Mouse (Mus musculus) adrenal gland, adult 18-20 months (tissue): ENCODE data around the gene Ago1. TPM values are rescaled to one million over a fixed set of nuclear protein-coding genes. Genes with fewer than 3 reads are reported as not detected.

Source experiments
- DNase-seq, 2 experiments: peaks; one replicate each; pipeline ENCODE4 v3.0.0; 2021 to 2022; ENCODE audit warnings: low spot score in 2 of 2
- long read RNA-seq, 2 experiments: library from polyadenylated mRNA; stranded (forward); transcript quantifications; one replicate each; pipeline ENCODE4 v2.0.0; 2021
- total RNA-seq, 2 experiments: library from RNA; stranded (reverse); gene quantifications; 1 replicate in 1 of 2; 2 replicates in 1 of 2; pipeline ENCODE4 v1.2.3; 2021

Gene Ago1
- 10 to 100 TPM; 25.6 to 36.9 TPM for total RNA-seq
- long read RNA-seq, experiment 1, partial matches to known transcripts = 0 of 4 reads
- long read RNA-seq, experiment 1, other reads (novel, unspliced or antisense) = 4 of 4 reads
- long read RNA-seq, experiment 2, full-length matches to known transcripts = 1 of 9 reads
- long read RNA-seq, experiment 2, partial matches to known transcripts = 2 of 9 reads
- long read RNA-seq, experiment 2, other reads (novel, unspliced or antisense) = 6 of 9 reads

DNA sequence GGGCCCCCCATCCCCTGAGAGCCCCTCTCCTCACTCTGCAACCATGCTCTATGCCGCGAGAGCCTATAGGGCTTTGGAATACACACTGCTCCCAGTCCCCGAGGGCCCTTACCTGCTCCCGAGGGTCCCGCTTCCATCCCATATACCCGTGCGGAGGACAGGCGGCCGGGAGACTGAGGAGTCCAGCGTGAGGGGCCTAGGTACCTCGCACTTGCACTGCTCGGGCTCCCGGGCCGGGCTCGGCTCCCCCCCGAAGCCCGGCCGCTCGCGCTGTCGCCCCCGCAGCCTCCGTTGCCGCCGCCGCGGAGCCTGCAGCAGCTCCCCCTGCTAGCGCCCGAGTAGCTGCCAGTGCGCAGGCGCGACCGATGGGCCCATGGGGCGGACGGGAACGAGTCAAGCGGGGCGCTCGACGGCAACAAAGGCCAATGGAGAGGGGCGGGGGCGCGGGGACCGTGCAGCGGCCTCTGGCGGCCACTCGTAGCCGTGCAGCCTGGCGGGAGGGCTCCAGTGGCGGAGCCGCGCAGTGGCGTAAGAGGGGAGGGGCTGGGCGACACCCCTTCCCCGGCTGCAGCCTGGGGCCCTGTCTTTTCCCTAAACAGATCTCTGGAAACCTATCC lies at the start of gene Ago1:
Ago1 (minus strand) TSS at position 299 of the 617 bp plus-strand sequence.
- DNase-seq = peak; percentile 96

GRCm38 (mm10) chr4:126512308-126513066 lies 44.1 kb upstream of the Ago1 start:
- no peak for DNase-seq

- no peak for DNase-seq
Observed at GRCm38 (mm10) chr4:126511013-126511412, 42.6 kb upstream of the Ago1 start.

DNA sequence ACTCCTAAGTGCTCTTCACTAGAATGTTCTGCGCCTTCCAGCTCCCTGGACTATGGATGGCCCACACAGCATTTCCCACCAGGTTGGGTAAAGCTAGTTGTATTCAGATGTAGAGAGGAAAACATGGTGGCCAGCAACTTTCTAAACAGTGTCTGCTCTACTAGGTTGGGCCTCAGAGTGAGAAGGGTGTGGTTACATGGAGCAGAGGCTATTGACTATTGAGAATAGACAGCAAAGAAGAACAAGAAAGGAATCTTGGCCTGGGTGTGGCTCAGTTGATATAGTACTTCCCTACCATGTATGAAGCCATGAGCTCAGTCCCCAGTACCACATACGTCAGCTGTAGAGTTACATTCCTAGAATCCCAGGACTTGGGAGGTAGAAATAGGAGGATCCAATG lies 40.7 kb upstream of the Ago1 start:
- no peak for DNase-seq

GRCm38 (mm10) chr4:126508110-126508899 lies 39.9 kb upstream of the Ago1 start:
- DNase-seq = no peak

GRCm38 (mm10) chr4:126502977-126503309 lies 34.6 kb upstream of the Ago1 start:
- no peak for DNase-seq

DNA sequence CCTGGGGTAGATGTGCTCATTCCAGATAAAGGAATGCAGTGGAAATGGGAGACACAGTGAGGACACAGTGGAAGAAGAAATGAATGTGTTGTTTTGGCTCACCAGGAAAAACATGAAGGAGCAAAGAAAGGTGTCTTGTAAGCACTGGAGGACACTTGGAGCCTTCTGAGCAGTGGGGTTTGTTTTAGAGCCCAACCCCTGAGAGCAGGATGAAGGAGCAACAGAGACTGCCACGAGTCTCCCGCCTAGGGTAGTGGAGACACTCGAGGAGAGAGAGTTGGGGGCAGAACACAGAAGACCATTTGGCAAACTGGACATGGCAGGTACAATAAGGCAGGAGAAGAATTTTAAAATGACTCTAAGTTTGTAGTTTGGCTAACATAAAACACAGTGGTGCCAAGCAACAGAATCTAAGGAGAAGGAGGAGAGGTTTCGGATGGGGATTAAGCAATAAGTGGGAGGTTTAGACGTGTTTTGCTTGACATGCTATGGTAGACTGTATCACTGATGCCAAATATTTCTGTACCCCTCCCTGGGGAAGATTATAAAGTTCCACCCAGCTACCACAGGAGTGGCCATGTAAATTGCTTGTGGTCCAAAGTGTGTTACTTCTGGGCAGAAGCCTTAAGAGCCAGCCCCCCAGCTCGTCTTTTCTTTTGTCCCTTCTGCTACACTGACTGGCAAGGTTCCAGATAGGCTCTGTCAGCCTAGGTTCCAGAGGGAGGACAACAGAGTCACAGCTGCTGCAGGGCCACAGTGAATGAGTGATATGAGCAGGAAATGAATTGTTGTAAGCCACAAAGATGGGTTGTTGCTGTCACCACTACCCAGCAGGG lies 34.0 kb upstream of the Ago1 start:
- no peak for DNase-seq

DNA sequence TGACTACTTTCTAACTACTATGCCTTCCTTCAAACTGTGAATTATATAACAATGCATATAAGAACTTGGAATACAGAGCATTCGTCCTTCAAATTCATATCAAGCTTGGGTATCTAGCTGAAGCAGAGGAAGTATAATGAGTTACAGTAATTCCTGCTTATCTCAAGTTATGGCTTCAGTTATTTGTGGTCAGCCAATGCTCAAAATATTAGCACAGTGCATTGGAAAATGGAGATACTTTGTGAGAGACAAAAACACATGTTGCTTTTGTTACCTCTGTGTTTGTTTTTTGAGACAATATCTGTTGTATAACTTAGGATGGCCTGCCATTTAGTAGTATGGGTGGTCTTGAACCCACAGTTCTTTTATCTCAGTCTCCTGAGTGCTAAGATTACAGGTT lies 30.2 kb upstream of the Ago1 start:
- DNase-seq = no peak

DNA sequence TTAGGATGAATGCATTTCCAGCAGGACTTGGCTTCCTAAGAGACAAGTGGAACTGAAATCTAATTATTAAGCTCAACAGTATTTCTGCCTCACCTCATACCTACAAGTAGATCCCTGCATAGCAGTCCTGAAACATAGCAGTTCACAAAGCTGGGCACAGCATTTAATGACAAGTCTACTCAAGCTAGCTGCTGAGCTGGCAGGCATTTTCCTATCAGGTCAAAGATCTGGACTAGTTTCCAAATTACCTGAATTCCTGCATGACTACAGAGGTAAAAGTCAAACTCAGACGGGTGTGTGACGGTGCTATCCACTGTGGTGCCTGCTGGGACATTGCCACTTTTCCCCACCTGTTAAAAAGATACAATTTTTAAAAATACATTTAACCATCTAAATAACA lies 28.6 kb upstream of the Ago1 start:
- no peak for DNase-seq

DNA sequence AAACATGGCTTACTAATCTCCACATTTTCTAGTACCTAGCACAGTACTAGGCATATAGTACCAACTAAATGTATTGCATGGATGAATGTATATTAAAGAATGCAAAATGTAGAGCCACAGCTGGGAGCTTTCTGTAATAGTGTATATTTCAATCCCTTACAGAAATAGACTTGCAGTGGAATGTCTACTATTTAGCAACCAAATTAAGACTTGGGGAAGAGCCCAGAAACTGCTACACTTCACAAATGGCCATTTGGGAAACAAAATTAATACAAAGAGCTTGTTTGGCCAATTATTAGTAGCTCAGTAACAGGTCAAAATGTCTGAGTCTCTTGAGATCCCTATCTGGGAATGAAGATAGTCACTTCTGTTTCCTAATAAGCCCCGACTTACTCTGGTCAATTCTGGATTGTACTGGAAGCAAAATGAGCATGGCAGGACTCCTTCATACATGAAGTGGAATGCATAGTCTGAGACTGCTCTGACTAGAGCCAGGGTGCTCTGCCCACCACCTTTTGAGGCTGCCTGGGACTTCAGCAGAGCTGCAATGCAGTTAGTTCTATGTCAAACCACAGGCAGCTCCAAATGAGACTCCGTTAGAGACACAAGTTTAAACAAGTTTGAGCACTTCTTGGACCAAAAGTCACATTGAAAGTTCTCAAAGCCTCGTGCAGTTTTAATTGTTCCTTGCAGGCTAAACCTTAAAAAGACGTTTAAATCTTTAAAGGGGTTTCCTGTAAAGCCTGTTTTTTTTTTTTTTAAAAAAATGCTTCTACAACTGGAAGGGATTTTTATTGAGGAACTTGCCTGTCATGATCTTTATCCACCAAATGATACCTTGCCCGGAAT lies 27.8 kb upstream of the Ago1 start:
- no peak for DNase-seq

DNA sequence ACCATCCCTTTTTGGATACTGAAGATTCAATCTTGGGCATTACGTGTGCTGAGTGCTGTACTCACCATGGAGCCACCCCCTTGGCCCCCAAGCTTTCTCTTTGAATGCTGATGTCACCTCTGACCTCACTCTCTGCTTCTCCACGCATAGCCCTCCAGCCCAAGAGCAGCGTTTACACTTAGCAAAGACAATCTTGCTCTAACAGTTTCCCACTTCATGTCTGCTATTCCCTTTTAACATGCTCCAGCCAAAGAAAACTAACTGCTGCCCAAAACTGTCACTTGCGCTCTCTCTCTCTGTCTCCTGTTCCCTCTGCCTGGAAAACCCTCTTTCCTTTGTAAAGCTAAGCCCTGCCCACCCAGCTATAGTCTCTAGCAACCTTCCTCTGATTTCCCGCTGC lies 27.1 kb upstream of the Ago1 start:
- DNase-seq = no peak

- no peak for DNase-seq
Observed at GRCm38 (mm10) chr4:126493416-126493815, 25.0 kb upstream of the Ago1 start.

- no peak for DNase-seq
Observed at GRCm38 (mm10) chr4:126491977-126492376, 23.6 kb upstream of the Ago1 start.

DNA sequence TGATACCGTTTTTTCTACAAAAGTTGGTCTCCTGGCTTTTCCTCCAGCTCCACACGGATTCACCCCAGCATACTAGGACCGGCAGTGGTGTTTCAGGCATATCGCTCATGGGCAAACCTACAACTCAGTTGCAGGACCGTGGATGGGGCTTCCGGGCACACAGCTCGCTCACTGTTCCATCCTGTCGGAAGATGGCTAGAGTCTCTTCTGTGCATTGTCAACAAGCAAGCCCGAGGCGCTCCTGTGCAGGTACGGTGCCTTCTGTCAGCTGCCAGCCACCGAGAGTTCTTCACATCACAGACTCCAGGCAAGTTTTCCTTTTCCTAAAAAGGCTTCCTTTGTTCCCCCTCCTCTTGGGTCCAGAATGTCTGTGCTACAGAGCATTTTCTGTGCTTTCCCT lies 22.3 kb upstream of the Ago1 start:
- DNase-seq = no peak

DNA sequence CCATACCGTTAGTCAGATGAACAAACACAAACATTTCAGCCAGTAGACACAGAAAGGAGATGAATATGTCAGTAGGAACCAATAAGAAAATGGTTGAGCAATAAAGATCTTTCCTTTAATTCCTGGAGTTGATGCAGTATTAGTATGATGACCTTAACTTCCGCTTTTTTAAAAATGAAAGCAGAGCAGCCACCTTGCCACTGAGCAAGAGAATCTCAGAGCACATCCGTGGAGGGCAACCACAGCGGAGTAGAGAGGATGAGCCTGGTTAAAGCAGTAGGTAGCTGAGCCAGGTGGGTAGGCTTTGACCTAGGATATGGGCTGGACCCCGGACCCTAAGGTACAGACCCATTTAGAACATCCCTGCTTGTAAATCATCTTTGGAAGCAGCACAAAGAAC lies 21.4 kb upstream of the Ago1 start:
- DNase-seq = no peak

- no peak for DNase-seq
Observed at GRCm38 (mm10) chr4:126486217-126486616, 17.8 kb upstream of the Ago1 start.

GRCm38 (mm10) chr4:126485065-126485464 lies 16.7 kb upstream of the Ago1 start:
- DNase-seq = no peak

DNA sequence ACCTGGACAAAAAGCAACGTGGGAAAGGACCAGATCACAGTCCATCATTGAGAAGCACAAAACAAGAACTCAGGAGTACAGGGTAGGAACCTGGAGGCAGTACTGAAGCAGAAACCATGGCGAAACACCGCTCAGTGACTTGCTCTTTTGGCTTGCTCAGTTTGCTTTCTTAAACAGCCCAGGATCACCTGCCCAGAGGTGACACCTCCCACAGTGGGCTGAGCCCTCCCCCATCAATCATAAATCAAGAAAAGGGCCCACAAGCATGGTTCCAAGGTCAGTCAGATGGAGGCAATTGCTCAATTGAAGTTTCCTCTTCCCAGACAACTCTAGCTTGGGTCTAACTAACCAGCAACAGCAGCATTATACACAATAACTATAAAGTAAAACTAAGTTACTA lies 15.5 kb upstream of the Ago1 start:
- no peak for DNase-seq

DNA sequence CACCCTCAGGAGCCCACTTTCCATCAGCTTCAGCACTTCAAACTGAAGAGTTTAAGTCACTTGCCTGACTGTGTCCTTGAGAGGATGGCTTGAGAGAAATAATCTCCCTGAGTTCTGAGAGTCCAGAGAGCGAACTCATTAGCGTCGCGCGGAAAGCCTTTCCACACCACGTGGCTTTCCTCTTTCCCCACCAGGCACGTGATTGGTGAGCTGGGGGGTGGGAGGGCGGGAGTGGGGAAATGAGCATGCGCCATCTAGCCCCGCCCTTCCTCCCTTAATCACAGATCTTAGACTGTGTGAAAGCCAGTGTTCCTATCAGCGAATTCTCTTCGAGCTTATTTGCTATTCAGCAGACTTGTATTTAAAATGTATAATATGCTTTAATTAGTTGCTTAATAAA lies 14.6 kb upstream of the Ago1 start:
- no peak for DNase-seq

- no peak for DNase-seq
Observed at GRCm38 (mm10) chr4:126481461-126481860, 13.1 kb upstream of the Ago1 start.
